Mouse (Mus musculus) left cerebral cortex, postnatal 4 days (tissue): ENCODE measurements around the gene Hoxb8. TPM values are rescaled to one million over a fixed set of nuclear protein-coding genes. Genes with fewer than 3 reads are reported as not detected.

Experiments
- DNase-seq: peaks from one replicate; pipeline ENCODE4 v3.0.0-alpha.2; 2022
- intact Hi-C: fragments of 180-260 bp; cut with DNase I; formaldehyde crosslinking; loops from one replicate; pipeline ENCODE4 v1.15.1; 2025
- total RNA-seq, 2 experiments: library from RNA; stranded (reverse); gene quantifications; 2 replicates each; pipeline ENCODE4 v1.2.3; 2021

The Hoxb8 gene
- total RNA-seq, 2 experiments from 2014 or later = not detected

DNA sequence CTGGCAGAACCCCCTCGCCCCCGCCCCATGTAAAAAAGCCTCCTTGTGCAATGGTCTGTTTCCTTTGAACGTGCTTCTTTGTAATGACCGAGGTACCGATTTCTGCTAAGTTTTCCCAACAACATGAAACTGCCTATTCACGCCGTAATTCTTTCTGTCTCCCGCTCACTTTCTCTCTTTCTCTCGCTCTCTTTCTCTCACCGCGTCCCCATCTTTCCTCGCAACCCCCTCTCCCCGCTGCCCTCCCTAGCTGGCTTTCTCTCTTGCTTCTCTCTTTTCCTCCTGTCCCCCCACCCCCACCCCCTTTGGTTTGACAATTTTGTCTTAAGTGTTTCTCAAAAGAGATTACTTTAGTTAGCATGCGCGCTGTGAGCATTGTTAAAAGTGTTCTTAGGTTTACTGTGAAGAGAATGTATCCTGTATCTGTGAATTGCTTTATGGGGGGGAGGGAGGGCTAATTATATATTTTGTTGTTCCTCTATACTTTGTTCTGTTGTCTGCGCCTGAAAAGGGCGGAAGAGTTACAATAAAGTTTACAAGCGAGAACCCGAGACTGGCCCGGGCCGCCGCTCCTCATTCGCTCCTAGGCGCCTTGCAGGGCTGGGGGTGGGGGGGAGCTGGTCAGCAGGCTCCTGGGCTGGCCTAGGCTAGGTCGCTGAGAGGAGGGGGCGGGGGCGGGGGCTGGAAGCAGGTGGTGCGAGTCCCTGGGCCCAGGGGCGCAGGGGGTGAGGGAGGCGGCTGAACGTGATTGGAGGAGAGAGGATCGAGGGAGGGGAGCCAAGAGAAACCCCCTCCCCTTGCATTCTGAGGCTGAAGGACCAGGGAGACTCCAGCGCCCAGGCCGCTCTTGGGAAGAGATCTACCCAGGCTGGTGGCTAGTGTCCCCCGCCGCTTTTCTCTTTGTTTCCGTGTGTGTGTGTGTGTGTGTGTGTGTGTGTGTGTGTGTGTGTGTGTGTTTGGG is 3.3 kb downstream of the Hoxb8 start:
- no peak for DNase-seq
- intact Hi-C loops = loop anchor here (5.0 kb wide), 1 partner anchor 492 kb away; the partner anchor contains the start of gene Snx11

DNA sequence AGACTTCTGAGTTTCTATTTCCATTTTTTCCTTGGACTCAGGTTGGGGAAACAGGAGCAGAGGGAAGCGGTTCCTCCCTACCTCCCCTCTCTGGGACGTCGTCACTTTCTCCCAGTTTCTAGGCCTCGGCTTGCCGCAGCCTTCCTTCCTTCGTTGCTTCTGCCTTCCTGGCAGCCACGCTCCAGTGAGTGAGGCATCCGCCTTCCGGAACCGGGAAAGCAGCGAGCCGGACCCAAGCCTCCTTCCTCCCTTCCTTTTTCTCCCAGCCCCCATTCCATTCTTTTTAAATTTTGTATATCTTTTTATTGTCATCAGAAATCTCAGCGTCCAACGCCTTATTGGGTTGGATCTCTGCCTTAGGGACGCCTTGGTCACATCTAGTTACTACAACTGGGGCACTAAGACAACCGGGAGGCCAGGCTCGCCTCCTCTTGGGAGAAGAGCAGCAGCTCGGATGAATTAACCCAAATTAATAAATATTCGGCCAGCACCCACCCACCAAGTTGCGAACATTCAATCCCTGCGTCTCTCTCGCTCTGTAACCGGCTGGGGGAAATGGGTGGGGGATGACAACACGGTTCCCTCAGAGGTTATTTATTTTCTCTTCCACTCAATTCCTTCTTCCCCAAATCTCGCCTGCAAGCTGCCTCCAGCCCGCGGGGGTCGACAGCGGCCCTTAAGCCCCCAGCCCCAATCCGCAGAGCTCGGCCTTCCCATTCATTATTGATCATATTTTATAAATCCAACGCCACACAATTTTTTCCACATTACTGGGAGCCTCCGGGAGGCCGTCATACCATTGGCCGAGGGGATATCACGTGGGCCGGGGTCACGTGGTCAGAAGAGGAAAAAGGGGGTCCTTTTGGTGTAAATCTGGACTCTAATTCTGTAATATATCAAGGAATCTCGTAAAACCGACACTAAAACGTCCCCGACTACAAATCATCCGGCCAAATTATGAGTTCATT is 4.3 kb downstream of the Hoxb8 start, which contains the start of gene Hoxb7:
Hoxb7 (plus strand) TSS at position 853 of the 968 bp plus-strand sequence.
- no peak for DNase-seq

DNA sequence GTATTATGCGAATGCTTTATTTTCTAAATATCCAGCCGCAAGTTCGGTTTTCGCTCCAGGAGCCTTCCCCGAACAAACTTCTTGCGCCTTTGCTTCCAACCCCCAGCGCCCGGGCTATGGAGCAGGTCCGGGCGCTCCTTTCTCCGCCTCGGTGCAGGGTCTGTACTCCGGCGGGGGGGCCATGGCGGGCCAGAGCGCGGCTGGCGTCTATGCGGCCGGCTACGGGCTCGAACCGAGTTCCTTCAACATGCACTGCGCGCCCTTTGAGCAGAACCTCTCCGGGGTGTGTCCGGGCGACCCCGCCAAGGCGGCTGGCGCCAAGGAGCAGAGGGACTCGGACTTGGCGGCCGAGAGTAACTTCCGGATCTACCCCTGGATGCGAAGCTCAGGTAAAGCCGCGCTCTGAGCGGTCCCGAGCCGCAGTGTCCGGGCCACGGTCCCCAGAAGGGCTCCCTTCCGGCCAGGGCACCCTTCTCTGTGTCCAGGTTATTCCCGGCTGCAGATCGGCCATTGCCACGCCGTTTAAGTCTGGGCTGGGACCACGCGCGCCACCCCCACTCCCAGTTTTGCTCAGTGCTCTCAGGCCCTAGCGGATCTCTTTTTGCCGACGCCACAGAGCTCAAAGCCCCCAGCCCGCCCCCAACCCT is 5.2 kb downstream of the Hoxb8 start:
- intact Hi-C loops = no loop called here
- no peak for DNase-seq

More for the DNA sequence above, 4.3 kb downstream of the Hoxb8 start, which contains the start of gene Hoxb7:
- intact Hi-C loops = no loop called here

DNA sequence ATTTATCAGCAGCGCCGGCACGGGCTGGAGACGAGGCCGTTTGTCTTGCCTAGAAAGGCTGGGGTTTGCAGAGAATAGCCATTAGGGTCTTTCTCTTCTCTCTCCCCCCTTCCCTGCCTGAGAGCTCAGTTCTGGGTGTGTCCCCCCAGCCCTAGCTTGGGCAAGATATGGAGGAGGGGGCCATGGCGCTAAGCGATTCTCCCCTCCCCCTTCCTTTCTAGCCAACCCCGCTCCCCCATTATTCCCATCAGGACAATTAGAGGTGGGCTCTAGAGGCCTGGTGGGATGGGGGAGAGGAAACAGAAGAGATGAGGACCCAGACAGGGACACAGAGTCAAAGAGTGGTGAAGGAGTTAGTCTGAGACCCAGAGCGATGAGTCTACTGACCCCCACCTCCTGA is 5.7 kb downstream of the Hoxb8 start:
- DNase-seq = no peak
- intact Hi-C loops = no loop called here

DNA sequence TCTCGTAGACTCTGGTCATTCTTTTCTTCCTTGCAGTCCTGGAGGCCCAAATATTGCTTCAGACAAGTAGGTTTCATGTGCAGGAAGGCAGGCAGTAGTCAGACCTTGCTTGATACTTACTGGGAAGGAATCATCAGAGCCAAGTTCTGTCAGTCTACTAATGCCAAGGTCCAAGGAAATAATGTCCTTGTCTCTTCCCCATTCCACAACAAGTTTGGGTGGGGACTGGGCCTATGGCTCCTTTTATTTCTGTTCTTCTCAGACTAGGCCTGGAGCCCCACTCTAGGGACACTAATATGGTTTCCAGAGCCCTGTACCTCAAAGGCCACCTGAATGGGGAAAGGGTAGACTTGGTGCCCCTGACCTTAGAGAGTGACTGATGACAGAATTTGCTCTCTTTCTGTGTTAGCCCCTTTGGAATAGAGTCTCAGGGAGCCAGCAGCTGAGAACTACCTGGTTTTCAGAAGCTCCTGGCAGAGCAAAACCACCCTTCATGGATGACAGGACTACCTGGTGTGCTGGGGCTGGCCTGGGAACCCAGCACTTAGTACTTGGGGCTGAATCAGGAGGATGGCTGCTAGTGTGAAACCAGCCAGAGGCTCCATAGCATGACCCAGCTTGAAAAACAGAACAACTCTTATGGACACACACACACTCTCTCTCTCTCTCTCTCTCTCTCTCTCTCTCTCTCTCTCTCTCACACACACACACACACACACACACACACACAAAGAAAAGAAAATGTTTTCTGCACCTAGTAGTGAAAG is 6.9 kb downstream of the Hoxb8 start:
- intact Hi-C loops = no loop called here
- no peak for DNase-seq

DNA sequence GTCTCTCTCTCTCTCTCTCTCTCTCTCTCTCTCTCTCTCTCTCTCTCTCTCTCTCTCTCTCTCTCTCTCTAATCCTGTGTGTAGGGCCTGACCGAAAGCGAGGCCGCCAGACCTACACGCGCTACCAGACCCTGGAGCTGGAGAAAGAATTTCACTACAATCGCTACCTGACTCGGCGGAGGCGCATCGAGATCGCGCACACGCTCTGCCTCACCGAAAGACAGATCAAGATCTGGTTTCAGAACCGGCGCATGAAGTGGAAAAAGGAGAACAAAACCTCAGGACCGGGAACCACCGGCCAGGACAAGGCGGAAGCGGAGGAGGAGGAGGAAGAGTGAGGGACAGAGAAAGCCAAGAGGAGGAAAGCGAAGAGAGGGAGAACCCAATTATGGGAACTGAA is 7.6 kb downstream of the Hoxb8 start:
- intact Hi-C loops = no loop called here
- no peak for DNase-seq

DNA sequence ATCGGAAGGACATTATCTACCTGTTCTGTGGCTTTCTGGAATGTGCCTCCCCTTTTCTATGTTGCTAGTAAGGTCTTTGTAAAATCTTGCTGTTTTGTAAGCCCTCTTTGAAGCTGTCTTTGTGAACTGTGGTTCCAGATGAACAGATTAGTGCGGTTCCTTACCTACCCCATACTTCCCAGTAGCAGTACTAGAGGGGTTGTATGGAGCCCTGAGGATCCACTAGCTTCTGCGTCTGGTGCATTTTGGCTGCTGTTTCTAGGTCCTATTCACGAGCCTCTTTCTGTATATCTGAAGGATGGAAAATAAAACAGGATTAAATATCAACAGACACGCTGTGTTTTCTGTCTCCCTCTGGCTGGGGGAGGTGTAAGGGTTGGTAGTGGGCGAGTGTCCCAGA is 8.1 kb downstream of the Hoxb8 start:
- DNase-seq = no peak
- intact Hi-C loops = no loop called here

DNA sequence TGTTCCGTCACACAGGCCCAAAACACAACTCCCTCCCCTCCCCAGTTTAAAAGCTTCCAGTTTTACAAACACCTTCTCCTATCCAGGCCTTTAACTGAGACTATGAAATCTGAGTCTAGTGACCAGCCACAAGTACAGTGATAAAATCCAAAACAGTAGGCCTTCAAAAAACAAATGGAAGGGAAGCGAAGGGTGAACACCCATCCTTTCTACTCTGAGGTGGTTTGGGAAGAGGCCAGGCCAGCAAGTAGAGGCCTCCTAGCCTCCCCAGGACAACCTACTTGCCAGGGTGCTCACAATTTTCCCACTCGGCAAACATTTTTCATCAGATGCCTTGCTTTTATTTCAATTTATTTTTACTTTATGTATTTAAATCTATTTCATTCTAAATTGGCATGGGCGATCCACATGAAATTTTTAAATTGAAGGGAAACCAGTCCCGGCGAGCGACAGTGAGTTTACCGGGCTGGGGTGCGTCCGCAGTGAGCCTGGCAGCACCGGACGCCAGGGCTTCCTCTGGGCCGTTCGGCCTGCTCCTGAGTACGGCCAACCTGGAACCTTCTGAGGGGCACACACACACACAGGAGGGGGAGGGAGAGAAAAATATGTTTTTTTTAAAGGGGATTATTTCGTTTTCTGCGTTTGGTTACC is 9.1 kb downstream of the Hoxb8 start:
- no peak for DNase-seq
- intact Hi-C loops = no loop called here

DNA sequence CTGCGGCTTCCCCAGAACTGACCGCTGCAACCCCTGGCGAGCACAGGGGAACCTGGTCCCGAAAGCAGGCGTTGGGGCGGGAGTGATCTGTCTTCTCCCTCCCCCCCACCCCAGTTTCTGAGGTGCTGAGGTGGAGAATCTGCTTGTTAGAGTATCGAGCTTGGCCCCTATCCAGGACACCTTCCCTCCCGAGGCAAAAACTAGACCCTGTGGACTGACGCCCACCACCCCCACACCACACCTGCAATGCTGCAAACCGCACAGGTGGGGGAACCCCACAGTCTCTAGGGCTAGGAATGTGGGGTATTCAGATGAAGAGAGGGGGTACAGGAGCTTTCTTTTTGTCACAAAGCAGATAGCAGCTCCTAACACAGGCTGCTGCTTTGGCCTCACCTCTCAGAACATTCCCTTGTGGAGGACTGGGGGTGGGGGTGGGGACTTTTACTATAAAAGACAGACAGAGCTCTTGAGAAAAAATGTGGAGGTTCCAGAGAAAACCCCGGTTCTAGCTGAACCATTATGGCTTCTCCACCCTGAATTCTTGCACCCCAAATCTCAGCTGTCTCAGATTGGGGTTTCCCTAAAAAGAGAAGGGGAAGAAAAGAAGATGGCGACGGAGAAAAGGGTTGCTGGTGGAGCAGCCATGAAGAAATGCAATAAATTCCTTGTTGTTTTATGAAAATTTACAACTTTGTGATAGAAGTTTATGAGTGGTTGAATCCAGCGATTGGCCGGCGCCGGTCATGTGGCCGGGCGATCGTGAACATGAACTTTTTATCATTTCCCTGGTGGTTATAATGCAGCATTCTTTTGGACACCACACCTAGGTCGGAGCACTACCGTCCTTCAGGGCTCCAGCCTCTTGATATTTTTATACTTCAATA is 10.2 kb downstream of the Hoxb8 start, which contains the start of gene Hoxb6:
Hoxb6 (plus strand) TSS at position 796 of the 884 bp plus-strand sequence.
- intact Hi-C loops = no loop called here
- no peak for DNase-seq

DNA sequence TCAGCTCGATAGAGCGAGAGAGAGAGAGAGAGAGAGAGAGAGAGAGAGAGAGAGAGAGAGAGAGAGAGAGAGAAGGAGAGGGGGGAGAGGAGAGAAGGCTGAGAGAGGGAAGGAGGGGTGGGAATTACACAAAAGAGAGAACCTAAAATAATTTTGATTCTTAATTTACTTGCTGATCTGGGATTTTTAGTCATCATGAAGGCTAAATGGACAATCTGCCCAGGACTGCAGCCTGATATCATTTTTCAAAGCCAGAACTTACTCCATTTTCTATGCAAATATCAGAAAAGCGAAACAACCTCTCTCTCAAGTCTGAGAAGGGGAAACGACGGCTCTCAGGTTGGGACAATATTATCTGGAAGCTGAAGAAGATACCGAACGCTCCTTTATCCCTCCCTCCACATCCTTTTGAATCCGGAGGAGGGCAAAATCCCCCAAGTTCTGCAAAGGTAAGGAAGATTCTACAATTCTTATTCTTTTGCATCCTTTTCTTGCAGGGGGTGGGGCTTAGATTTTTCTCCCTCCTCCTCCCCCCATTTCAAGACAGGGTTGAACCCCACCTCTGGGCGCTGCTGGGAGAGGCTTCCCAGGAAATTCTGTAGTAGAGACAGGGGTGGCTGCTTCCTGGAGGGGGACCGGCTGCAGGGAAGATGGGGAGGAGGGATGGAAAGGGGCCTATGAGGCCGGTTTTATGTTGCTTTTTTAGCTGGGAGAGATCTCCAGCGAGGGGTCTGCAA is 11.0 kb downstream of the Hoxb8 start:
- intact Hi-C loops = no loop called here
- no peak for DNase-seq

DNA sequence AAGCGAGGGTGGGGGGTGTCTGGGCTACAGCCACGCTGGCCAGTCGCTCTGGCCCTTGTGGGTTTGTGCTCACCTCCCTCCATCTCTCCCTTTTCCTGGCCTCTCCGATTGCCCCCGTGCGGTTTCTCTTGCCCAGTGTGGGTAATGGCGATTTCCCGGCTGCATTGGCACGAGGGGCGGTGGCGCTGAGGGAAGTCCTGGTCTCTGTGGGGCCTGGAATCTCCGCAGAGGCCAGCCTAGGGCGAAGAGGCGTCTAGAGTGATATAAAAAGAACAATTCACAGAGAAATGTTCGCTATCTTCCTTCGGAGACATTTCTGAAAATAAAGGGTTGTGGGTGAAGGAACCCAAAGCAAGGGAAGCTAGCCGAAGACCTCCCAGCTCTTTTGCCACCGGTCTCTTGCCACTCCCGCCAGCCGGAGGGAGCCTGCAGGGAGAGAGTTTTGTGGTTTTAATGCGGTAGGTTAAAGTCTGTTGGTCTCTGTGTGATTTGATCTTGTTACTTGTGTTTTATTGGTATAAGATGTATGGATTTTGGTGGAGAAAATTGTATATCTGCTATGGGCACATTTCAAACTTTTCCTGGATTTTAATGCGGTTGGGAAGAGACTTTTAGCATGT is 11.7 kb downstream of the Hoxb8 start:
- intact Hi-C loops = no loop called here

DNA sequence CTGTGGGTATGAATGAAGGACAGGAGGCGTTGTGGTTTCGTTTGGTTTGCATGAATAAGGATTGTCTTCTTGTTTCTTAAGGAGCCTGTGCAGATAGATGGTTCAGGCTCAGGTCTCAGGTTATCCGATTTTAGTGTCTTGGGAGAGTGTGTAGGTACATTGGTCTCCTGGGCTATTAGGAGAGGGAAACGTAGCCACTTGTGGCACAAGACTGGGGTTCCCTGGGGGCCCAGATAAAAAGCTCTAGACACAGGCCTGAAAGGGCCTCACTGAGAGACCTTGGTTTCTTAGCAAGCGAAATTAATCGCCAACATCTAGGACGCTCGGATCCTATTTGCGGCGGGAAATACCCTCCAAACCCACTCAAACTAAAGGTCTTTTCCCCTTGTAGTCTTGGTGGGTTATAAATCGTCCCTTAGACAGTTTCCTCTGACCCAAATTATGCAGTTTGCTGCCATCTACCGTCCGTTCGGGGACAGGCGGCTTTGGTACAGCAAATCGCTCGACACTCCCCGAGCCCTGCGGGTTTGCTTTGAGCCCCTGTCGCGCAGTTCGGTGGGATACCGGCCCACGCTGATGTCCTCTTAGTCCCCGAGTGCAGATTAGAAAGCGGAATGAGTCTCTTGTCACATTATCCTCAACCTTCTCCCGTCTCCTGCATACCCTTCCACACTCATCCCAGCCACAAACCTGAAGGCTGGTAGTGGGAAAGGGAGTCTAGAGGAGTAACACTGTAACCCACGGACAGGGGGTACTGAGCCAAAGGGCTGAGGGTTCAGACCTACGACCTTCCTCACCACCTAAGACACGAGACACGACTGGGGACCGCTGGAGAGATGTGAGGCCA is 12.8 kb downstream of the Hoxb8 start:
- peak; percentile 70 for DNase-seq
- intact Hi-C loops = no loop called here

More for the DNA sequence above, 11.7 kb downstream of the Hoxb8 start:
- DNase-seq = no peak

DNA sequence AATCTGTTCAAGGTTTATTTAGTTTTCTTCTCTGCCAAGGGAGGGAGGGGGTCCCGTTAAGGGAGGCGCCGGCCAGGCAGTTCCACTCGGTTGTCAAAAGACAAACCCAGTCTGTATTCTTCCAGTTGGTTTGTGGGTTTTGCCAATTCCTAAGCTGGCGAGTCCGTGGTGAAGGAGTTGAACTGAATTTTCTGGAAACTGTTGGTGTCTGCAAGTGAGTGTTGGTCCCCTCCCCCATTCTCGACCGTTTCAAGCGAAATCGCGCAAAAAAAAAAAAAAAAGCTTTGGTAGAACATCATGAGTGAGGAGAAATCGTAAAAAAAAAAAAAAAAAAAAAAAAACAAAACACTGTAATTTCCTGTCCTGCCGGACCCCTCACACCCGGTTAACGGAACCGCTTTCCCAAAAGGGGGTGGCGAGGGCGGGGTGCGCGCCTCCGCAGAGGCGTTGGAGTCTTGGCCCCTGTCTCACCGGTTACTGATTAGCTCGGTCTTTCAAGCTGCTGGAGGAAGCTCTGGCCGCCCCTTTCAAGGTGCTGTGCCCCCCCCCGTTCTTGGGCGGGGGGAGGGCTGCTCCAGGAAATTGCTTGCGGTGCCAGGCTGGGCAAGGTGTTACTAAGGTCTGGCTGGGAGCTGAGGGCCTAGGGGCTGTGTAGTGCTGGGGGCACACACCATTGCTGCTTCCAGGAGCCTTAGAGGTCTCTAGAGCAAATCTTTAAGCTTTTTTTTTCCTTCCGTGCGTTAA is 13.6 kb downstream of the Hoxb8 start:
- intact Hi-C loops = no loop called here
- no peak for DNase-seq

DNA sequence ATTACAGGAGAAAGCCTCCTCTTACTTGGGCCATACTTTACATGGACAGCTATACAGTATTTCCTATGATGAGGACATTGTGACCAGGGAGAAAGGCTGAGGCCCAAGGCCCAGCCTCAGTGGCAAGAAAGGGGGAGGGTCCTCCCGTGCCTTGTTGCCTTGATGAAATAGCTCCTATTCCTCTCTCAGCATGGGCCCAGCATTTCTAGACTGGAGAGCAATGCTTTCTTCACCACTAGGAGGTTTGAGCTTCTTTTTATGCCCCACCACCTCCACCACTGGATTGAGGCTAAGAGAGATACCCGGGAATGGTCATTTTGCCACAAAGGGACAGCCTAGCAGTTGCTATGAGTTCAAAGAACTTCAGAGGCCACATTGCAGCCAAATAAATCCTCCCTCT is 15.3 kb downstream of the Hoxb8 start:
- no peak for DNase-seq
- intact Hi-C loops = no loop called here

DNA sequence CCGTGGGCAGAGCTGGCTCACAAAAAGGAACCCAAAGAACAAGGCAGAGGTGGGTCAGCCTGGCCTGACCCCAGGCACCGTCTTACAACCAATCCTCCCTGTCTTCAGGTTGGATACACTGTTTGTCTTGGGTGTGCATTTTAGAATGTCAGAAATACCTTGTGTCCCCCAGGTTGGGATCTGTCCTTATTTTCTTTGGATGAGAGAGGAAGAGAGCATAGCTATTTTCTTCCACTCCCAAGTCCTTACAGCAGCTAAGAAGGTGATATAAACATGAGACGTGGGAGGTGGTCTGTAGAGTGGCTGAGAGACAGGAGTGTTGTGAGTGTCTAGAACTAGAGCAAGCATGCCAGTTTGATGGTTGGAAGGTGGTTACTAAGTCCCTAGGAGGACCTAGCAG is 15.7 kb downstream of the Hoxb8 start:
- intact Hi-C loops = no loop called here

More for the DNA sequence above, 15.7 kb downstream of the Hoxb8 start:
- DNase-seq = no peak
